Mouse (Mus musculus): ENCODE measurements around the gene Sh2b1.

Sh2b1 gene

DNA sequence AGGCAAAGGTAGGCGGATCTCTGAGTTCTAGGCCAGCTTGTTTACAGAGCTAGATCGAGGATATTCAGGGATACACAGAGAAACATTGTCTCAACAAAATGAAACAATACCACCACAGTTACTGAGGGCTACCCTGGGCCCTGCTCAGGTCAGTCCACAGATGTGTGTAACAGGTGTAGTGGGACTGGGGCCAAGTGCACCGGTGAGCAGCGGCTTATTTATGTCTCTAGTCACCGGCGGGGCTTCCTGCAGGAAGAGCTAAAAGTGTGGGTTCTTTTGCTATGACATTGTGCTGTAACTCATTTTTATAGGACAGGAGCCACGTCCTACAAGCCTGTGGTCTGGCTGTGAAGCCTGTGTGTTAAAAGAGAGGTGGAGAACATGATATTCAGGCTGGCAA, 21.4 kb downstream of the Sh2b1 start:
- DNase-seq = no peak

GRCm38 (mm10) chr7:126452244-126452643, 23.0 kb downstream of the Sh2b1 start:
- no peak for DNase-seq

- no peak for DNase-seq
These were observed 24.6 kb downstream of the Sh2b1 start for GRCm38 (mm10) chr7:126450641-126451040.

GRCm38 (mm10) chr7:126449991-126450390, 25.2 kb downstream of the Sh2b1 start:
- no peak for DNase-seq

DNA sequence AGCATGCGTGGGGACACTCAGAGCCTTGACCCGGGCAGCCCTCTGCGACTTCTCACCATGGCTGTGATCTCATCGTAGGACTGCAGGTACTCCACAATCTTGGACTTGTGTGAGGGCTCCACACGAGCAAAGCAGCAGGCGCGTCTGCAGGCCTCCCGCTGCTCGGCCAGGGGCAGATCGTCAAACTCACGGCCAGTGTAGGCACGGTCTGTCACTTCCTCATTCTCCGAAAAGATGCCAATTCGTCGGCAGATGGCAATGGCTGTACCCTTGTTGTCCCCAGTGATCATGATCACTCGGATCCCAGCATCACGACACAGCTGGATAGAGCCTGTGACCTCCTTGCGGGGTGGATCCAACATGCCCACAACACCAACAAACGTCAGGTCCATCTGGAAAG, 26.7 kb downstream of the Sh2b1 start:
- DNase-seq = no peak

GRCm38 (mm10) chr7:126446217-126446616, 29.0 kb downstream of the Sh2b1 start:
- DNase-seq = no peak

GRCm38 (mm10) chr7:126445104-126445815, 30.0 kb downstream of the Sh2b1 start:
- DNase-seq = no peak

DNA sequence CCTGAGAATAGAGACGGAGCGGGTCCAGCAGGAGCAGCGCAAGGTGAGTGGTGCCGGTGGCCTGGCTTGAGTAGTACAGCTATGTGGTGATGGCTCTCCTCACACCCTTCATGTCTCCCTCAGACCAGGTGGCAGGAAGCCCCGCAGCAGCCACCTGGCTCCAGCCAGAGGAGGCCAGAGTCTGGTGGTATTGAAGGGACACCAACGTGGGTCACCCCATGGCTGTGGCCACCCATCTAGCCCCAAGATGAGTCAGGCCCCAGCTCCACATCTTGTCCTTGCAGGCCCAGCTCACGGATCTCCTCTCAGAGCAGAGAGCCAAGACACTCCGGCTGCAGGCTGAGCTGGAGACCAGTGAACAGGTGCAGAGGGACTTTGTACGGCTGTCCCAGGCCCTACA, 30.7 kb downstream of the Sh2b1 start:
- DNase-seq = no peak

GRCm38 (mm10) chr7:126443997-126444396, 31.2 kb downstream of the Sh2b1 start:
- no peak for DNase-seq

DNA sequence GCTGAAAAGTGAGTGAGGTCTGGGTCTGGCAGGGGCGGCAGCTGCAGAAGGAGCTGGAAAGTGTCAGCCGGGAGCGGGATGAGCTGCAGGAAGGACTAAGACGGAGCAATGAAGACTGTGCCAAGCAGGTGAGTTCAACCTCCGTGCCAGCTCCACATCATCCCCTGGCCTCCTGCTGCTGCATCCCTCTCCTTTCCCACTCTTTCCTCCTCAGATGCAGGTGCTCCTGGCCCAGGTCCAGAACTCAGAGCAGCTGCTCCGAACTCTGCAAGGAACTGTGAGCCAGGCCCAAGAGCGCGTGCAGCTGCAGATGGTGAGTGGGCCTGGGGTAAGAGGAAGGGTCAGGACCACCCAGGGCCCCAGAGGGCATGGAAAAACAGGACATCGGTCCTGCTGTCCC, 35.1 kb downstream of the Sh2b1 start:
- no peak for DNase-seq

DNA sequence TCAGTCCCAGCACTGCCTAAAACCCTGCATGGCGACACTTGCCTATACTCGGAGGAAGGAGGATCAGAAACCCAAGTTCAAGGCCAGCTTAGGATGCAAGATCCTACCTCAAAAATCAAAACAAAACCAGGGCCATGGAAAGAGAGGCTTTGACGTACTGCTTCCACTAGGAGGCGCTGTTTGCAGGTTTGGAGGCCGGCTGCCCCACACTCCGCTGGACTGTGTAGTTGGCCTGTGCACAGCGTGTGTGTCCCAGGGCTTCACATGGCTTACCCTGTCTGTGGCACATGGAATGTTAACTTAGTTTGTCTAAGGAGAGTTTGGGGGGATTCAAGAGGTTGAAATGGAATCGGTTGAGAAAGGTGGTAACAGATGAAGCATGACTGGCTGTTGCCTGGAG, 38.4 kb downstream of the Sh2b1 start:
- DNase-seq = peak; percentile 67

DNA sequence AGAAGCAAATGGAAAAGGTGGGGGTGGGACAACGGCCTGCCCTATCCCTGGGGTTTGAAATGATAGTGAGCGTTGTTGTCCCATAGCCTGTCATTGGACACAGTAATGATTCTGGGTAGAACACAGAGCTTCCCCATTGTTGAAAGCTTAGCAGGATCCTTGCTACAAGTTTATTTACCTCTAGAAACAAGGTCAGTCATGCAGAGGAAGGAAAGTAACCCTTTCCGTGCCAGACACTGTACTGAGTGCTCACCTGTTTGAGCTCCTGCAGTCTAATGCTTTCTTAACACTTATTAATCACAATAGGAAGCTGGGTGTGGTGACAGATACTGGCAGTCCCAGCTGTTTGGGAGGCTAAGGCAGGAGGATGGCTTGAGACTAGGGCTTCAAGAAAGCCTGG, 39.4 kb downstream of the Sh2b1 start:
- DNase-seq = no peak

- DNase-seq = no peak
These were observed 40.5 kb downstream of the Sh2b1 start for GRCm38 (mm10) chr7:126434726-126435125.

- DNase-seq = no peak
These were observed 45.1 kb downstream of the Sh2b1 start for GRCm38 (mm10) chr7:126430167-126430566.

- no peak for DNase-seq
These were observed 45.7 kb downstream of the Sh2b1 start for GRCm38 (mm10) chr7:126429503-126429898.

DNA sequence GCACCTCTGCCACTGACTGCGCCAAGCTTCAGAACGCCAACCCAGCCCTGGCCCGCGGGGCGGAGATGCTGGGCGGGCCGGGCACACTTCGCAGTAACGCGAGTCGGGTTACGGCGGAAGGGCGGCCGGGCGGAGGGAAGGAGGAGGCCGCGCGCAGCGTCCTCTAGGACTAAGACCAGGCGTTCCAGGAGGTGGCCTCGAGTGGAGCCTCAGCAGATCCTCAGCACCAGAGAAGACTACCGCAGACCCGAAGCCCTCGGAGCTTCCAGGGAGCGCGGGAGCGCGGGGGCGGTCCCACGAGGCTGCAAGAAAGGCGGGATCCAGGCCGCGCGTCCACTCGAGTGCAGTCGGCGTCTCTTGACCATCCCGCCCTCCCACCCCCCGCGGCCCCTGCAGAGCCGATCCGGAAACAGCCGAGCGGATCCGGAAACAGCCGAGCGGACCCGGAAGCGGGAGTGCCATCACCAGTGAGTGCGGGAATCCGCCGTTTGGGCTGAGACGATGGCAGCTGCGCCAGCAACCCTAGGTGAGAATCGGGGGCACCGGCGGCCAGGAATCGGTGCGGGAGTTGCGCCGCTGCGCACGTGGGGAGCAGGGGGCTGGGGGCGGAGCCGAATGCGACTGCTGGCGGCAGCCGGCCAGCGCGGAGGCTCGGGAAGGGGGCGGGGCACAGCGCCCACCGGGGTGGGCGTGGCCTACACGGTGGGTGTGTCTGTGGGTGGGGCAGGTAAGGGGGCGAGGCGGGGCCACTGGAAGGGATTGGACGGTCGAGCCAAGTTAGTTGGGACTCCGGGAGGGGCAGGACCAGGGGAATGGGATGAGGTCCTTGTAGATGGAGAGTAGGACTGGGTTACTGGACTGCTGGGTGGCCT, 46.4 kb downstream of the Sh2b1 start, which contains the start of gene Rabep2:
Rabep2 (plus strand) TSS at position 129 of the 872 bp plus-strand sequence.
- DNase-seq = peak; percentile 94

DNA sequence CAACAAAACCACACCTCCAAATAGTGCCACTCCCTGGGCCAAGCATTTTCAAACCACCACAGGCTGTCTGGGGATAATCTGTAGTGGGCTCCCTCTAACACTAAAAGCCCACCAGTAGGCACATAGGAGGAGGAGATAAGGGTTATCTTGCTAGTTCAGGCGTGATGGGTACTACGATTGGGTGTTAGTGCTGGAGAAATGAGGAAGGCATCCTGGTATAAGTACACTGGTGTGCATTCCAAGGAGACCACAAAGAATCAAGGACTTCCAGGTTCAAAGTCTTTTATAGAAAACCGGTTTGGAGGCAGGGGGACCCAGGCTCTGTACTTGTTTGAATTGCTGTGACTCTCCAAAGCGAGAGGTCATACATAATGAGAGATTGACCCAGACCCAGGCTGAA, 47.1 kb downstream of the Sh2b1 start:
- DNase-seq = no peak

- no peak for DNase-seq
These were observed 47.8 kb downstream of the Sh2b1 start for GRCm38 (mm10) chr7:126427323-126427860.

DNA sequence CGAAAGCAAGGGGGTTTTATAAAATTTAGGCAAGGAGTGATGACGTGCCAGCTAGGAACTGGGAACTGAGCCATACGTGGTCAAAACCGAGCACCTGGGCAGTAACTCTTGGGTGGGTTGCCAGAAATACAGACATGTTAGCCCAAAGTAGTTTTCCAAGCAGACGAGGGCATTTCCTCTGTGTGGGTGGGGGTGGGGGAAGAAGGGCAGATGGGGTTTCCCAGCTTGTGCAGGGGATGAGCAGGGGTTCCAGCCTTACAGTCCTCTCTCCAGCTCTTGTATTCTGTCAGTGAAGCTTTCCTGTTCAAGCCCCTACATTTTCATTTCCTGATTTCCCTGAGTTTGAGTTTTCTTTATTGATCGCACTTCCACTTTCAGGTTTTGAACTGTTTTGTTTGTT, 51.1 kb downstream of the Sh2b1 start:
- DNase-seq = no peak

GRCm38 (mm10) chr7:126421756-126422155, 53.5 kb downstream of the Sh2b1 start:
- no peak for DNase-seq

GRCm38 (mm10) chr7:126418496-126418895, 56.7 kb downstream of the Sh2b1 start:
- DNase-seq = no peak

- DNase-seq = no peak
These were observed 57.6 kb downstream of the Sh2b1 start for GRCm38 (mm10) chr7:126417606-126418005.

DNA sequence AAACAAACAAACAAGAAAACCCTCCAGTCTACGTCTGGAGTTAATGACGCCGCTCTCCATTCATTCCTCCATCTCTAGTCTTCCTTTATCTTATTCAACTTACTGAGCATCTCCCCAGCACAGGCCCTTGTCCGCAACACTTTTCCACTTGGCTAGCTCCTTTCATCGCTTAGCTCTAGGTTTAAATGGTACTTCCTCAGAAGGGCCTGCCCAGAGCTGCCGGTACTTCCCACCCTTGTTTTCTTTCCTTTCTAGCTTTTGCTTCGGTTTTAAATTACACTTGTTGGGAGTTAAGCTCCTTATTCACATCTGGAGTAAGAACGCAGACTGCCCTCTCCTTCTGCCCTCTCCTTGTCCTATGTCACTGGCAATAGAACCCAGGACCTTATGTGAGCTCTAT, 58.2 kb downstream of the Sh2b1 start:
- DNase-seq = no peak
